Mouse (Mus musculus) intestine, embryonic 14.5 days (tissue): Measurements from ENCODE around the gene Spop. TPM values are rescaled to one million over a fixed set of nuclear protein-coding genes. Genes with fewer than 3 reads are reported as not detected.

Experiments used
- ATAC-seq: fragments of 200-750 bp; cut with Nextera tagmentation; replicated peaks from 2 replicates; pipeline ENCODE4 v1.8.0; 2017; ENCODE audit warnings: low read depth, moderate number of reproducible peaks, moderate TSS enrichment, moderate library complexity; ENCODE audit not compliant: low FRiP score, low TSS enrichment
- DNase-seq: peaks from one replicate; pipeline ENCODE4 v3.0.0-alpha.2; 2018; ENCODE audit warnings: low spot score
- H3K27ac ChIP-seq: fragments of 300-500 bp; sonication (generic); 2 replicates; pipeline ENCODE4 v1.5.1; 2014; ENCODE audit warnings: low read depth, mild to moderate bottlenecking, control low read depth
- H3K27me3 ChIP-seq: fragments of 300-500 bp; sonication (generic); replicated peaks from 2 replicates; pipeline ENCODE4 v1.6.1; 2014; ENCODE audit warnings: low read length, control low read depth; ENCODE audit not compliant: control insufficient read depth, insufficient read depth
- H3K36me3 ChIP-seq: fragments of 300-500 bp; sonication (generic); 2 replicates; pipeline ENCODE4 v1.6.1; 2014; ENCODE audit warnings: low read length, control low read depth; ENCODE audit not compliant: control insufficient read depth, insufficient read depth
- H3K4me1 ChIP-seq: fragments of 300-500 bp; sonication (generic); replicated peaks from 2 replicates; pipeline ENCODE4 v1.6.1; 2014; ENCODE audit warnings: low read length, control low read depth, mixed read lengths; ENCODE audit not compliant: control insufficient read depth, insufficient read depth
- H3K4me2 ChIP-seq: fragments of 300-500 bp; sonication (generic); 2 replicates; pipeline ENCODE4 v1.6.1; 2014; ENCODE audit warnings: low read length
- H3K4me3 ChIP-seq: fragments of 300-500 bp; sonication (generic); 2 replicates; pipeline ENCODE4 v1.5.1; 2014; ENCODE audit warnings: low read depth, low read length, control low read depth, mixed read lengths
- H3K9ac ChIP-seq: fragments of 300-500 bp; sonication (generic); 2 replicates; pipeline ENCODE4 v1.6.1; 2014; ENCODE audit warnings: mild to moderate bottlenecking, low read length
- H3K9me3 ChIP-seq: fragments of 300-500 bp; sonication (generic); 2 replicates; pipeline ENCODE4 v1.6.1; 2016; ENCODE audit warnings: low read length, control low read depth; ENCODE audit not compliant: control insufficient read depth
- WGBS: fragments of 180-500 bp; shearing (Covaris S2); extraction: QIAGEN DNeasy Blood & Tissue Kit; methylation state at CpG from one replicate; pipeline ENCODE4 v1.1.7; 2014; 5-methylcytosine and 5-hydroxymethylcytosine counted together
- polyA plus RNA-seq: library from polyadenylated mRNA; unstranded; fragments of >200 nt; fragmentation: Nextera tagmentation; extraction: Ambion mirVana; gene quantifications from 2 replicates; pipeline ENCODE4 v1.2.1, GENCODE M21; 2014

The Spop gene
- polyA plus RNA-seq, 1 experiment from 2014 or later, result 95.5 TPM

- Histone ChIP-seq H3K9ac (no peak overlapping the region), H3K27ac (no peak overlapping the region), H3K4me3 (no peak overlapping the region), H3K4me1 (peaks cover 14% of the 10 kb centered on the region), H3K4me2 (no peak overlapping the region), H3K36me3 (no peaks in the 10 kb centered on the region), H3K27me3 (peaks cover 45% of the 10 kb centered on the region), H3K9me3 (no peaks in the 10 kb centered on the region)
- no peak for ATAC-seq
- 51% methylated on average over 6 of the region's 6 CpGs for WGBS
- DNase-seq, result no peak
Observed at GRCm38 (mm10) chr11:95517162-95517561, 103.3 kb downstream of the Spop start.

- no peak overlapping the region for H3K4me2 ChIP-seq
- no peak for ATAC-seq
- H3K4me3 ChIP-seq, result no peak overlapping the region
- H3K27ac ChIP-seq, result no peak overlapping the region
- H3K36me3 ChIP-seq, result no peaks in the 10 kb centered on the region
- no peak overlapping the region for H3K9ac ChIP-seq
- H3K27me3 ChIP-seq, result peaks cover 24% of the 10 kb centered on the region
- no peak for DNase-seq
- H3K9me3 ChIP-seq, result no peaks in the 10 kb centered on the region
- 69% methylated on average over 10 of the region's 10 CpGs for WGBS
- H3K4me1 ChIP-seq, result peaks cover 8% of the 10 kb centered on the region
Observed at GRCm38 (mm10) chr11:95519299-95519698, 105.4 kb downstream of the Spop start.

DNA sequence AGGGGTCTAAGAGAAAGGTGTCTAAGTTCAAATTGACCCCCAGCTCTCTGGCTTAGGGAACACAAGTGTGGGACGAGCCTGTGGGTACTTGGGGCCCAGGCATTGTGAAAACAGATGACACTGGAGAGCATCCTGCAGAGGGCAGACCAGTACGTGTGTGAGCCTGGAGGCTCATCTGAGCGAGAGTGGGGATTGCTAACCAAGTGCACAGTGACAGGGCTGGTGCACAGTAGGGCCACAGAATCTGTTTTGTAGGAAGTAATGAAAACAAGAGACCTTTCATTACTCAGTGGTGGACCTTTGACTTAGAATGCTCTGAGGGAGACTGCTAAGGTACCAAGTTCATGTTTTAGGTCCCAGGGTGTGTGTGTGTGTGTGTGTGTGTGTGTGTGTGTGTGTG is 106.1 kb downstream of the Spop start:
- no peak overlapping the region for H3K4me2 ChIP-seq
- no peak for ATAC-seq
- H3K4me1 ChIP-seq, result peaks cover 8% of the 10 kb centered on the region
- DNase-seq, result no peak
- no peak overlapping the region for H3K9ac ChIP-seq
- no peak overlapping the region for H3K27ac ChIP-seq
- H3K4me3 ChIP-seq, result no peak overlapping the region
- WGBS, result 61% methylated on average over 3 of the region's 3 CpGs
- peaks cover 17% of the 10 kb centered on the region for H3K27me3 ChIP-seq
- no peaks in the 10 kb centered on the region for H3K36me3 ChIP-seq
- H3K9me3 ChIP-seq, result no peaks in the 10 kb centered on the region

- Histone ChIP-seq H3K4me3 (peak overlapping the region; percentile 21; the same call in 1 of the 2 replicates), H3K4me2 (peak overlapping the region; percentile 42), H3K27me3 (peaks cover 11% of the 10 kb centered on the region), H3K4me1 (peaks cover 8% of the 10 kb centered on the region), H3K36me3 (no peaks in the 10 kb centered on the region), H3K27ac (no peak overlapping the region), H3K9ac (no peak overlapping the region), H3K9me3 (no peaks in the 10 kb centered on the region)
- peak; percentile 70 for ATAC-seq
- WGBS, result 6% methylated on average over 27 of the region's 27 CpGs
- DNase-seq, result peak; percentile 93
Observed at GRCm38 (mm10) chr11:95520456-95521072, 106.7 kb downstream of the Spop start.

- no peaks in the 10 kb centered on the region for H3K9me3 ChIP-seq
- no peak overlapping the region for H3K9ac ChIP-seq
- peaks cover 6% of the 10 kb centered on the region; the same call in 1 of the 2 replicates for H3K4me1 ChIP-seq
- peak overlapping the region; percentile 15 for H3K4me3 ChIP-seq
- DNase-seq (peak; percentile 89), ATAC-seq (peak; percentile 26; the same call in 1 of the 2 replicates)
- H3K4me2 ChIP-seq, result peak overlapping the region; percentile 42
- H3K27me3 ChIP-seq, result peaks cover 6% of the 10 kb centered on the region; the same call in 1 of the 2 replicates
- no peaks in the 10 kb centered on the region for H3K36me3 ChIP-seq
- H3K27ac ChIP-seq, result no peak overlapping the region
- WGBS, result 2% methylated on average over 13 of the region's 13 CpGs
Observed at GRCm38 (mm10) chr11:95521563-95521962, 107.7 kb downstream of the Spop start.

DNA sequence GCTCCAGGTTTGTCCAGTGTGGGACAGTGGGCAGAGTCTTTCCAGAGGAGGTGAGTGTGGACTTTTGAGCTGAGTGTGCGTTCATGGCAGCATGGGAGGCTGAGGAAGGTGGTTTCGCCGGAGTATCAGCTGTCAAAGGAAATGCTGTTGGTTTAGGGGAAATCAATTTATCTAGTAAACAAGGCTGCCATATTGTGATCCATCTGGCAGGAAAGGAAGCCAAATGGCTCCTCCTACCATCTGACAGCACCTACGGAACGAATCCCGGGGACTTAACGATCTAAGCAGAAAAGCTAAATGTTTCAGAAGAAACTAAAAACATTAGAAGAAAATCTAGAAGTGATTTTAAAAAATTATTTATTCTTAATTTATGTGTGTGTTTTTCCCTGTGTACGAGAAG is 113.4 kb downstream of the Spop start:
- H3K9ac ChIP-seq, result no peak overlapping the region
- no peak overlapping the region for H3K4me2 ChIP-seq
- H3K36me3 ChIP-seq, result no peaks in the 10 kb centered on the region
- no peak overlapping the region for H3K4me3 ChIP-seq
- ATAC-seq (no peak), DNase-seq (no peak)
- no peaks in the 10 kb centered on the region for H3K27me3 ChIP-seq
- H3K4me1 ChIP-seq, result no peaks in the 10 kb centered on the region
- H3K9me3 ChIP-seq, result no peaks in the 10 kb centered on the region
- H3K27ac ChIP-seq, result no peak overlapping the region
- 86% methylated on average over 8 of the region's 8 CpGs for WGBS

- H3K9ac ChIP-seq, result no peak overlapping the region
- 0 out of 2 replicates have a peak, but pooled peaks cover under 1% of the 10 kb centered on the region for H3K27me3 ChIP-seq
- H3K4me1 ChIP-seq, result no peaks in the 10 kb centered on the region
- 80% methylated on average over 3 of the region's 3 CpGs for WGBS
- H3K4me2 ChIP-seq, result no peak overlapping the region
- no peaks in the 10 kb centered on the region for H3K36me3 ChIP-seq
- H3K9me3 ChIP-seq, result no peaks in the 10 kb centered on the region
- H3K4me3 ChIP-seq, result no peak overlapping the region
- ATAC-seq, result no peak
- DNase-seq, result no peak
- no peak overlapping the region for H3K27ac ChIP-seq
Observed at GRCm38 (mm10) chr11:95528231-95528630, 114.4 kb downstream of the Spop start.

GRCm38 (mm10) chr11:95532353-95533072 is 118.6 kb downstream of the Spop start:
- 0 out of 2 replicates have a peak, but pooled peaks cover 4% of the 10 kb centered on the region for H3K27me3 ChIP-seq
- no peaks in the 10 kb centered on the region for H3K36me3 ChIP-seq
- H3K4me1 ChIP-seq, result no peaks in the 10 kb centered on the region
- H3K9me3 ChIP-seq, result no peaks in the 10 kb centered on the region
- no peak overlapping the region for H3K27ac ChIP-seq
- H3K4me3 ChIP-seq, result no peak overlapping the region
- H3K9ac ChIP-seq, result no peak overlapping the region
- DNase-seq (no peak), ATAC-seq (no peak)
- H3K4me2 ChIP-seq, result no peak overlapping the region
- WGBS, result 69% methylated on average over 13 of the region's 13 CpGs
